Mouse (Mus musculus) kidney, postnatal 36 days (tissue): Measurements from ENCODE around the gene Hint2.

Experiments used
- DNase-seq, 2 experiments: peaks; one replicate each; pipeline ENCODE4 v3.0.0; 2021 to 2022; ENCODE audit warnings: mixed read lengths in 2 of 2

Hint2 gene

GRCm38 (mm10) chr4:43656339-43657109 is at the start of gene Hint2:
Gene Hint2 (minus strand): TSS chr4:43656466.
- peak; percentile 96 to 99 for DNase-seq

DNA sequence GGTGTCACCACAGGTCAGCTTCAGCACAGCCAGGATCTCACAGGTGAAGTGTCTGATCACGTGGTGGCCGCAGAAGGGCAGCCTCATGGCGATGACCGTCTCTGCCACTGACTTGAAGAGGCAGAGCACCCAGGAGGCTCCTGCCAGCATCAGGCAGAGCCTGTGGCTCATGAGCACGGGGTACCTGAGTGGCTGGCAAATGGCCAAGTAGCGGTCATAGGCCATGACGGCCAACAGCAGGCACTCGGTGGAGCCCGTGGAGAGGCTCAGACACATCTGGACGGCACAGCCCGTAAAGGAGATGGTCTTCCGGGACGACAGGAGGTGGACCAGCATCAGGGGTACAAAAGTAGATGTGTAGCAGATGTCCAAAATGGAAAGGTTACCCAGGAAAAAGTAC is 49.7 kb upstream of the Hint2 start:
- DNase-seq: peak in 1 of 2 experiments; percentile 70

- DNase-seq: peak; percentile 55 to 60
These were observed 47.6 kb upstream of the Hint2 start for GRCm38 (mm10) chr4:43703851-43704250.

- DNase-seq: no peak
These were observed 47.2 kb upstream of the Hint2 start for GRCm38 (mm10) chr4:43703439-43703838.

DNA sequence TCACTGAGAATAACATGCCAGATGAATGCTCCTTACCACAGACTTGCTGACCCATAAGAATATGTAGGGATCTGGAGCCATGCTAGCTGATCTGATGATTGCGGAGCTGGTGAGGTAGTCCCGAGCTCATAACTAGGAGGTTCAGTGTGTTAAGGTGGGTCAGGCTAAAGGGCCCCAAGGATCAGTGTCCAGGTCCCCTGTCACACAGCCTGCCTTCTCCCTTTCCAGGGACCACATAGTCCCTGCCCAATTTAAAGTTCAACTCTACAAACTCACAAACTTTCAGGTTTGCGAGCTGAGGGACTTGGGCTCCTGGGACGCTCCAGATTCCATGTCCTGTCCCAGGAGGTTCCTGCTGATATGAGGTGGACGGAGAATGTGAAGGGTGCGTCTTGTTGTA is 44.4 kb upstream of the Hint2 start, which contains the start of gene Olfr70:
Olfr70 (minus strand) TSS at position 101 of the 400 bp plus-strand sequence.
- no peak for DNase-seq

DNA sequence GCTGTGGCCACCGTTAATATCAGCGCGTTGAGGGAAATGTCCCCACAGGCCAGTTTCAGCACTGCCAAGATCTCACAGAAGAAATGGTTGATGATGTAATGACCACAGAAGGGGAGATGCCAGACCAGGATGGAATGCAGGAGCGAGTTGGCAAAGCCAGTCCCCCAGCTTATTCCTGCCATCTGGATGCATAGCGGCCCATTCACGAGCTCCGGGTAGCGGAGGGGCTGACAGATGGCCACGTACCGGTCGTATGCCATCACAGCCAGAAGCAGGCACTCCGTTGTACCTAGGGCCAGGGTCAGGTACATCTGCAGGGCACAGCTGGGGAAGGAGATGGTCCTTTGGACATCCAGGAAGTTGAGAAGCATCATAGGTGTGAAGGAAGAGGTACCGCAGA is 40.3 kb upstream of the Hint2 start:
- DNase-seq: no peak

DNA sequence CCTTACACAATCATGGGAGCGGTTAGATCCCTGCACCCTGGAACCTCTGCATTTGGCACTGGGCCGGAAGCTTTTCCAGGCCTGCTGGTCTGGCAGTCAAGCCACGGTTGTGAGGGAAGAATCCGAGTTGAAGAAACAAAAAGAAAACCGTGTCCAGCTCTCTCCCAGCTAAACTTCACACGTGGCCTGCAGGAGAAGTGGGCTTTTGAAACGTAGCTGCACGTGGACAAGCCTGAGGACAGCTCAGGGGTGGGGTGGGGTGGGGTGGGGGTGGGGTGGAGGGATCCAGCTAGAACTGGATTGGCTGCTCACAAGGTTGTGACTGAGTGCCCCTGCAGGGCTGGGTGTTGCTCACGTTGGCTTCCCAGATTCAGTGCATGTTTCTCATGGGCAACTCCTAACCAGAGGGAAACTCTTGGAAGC is 39.0 kb upstream of the Hint2 start:
- DNase-seq: peak; percentile 56 to 77

- no peak for DNase-seq
These were observed 38.4 kb upstream of the Hint2 start for GRCm38 (mm10) chr4:43694439-43695248.

DNA sequence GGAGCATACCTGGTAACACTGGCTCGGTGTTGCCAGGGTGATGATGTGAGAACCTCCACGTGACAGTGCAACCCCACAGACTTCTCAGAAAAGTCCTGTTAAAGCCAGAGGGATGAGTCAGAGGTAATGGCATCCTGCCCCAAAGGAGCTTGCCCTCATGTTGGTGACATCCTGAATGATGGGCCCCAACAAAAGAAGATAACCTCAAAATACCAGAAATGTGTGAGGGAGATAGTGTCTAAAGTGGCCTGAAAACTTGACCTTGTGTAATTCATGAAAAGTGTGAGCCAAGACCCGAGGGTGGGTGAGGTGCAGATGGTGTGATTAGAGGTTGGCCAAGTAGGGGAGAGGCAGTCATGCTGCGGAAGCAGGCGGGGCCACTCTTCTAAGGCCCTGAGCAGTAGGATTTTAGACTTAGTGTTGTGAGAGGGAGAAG is 37.6 kb upstream of the Hint2 start:
- DNase-seq: no peak

GRCm38 (mm10) chr4:43691026-43691425 is 34.8 kb upstream of the Hint2 start:
- no peak for DNase-seq

DNA sequence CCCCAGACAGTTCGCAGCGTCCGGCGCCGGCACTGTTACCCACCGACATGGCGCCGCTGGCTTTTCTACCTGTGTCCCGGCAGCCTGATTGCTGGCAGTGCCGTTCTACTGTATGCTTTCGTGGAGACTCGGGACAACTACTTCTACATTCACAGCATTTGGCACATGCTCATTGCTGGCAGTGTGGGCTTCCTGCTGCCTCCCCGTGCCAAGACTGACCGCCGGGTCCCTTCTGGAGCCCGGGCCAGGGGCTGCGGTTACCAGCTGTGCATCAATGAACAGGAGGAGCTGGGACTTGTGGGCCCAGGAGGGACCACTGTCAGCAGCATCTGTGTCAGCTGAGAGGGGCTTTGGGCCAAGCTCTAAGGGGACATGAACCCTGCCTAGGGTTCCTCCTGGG is 33.8 kb upstream of the Hint2 start:
- DNase-seq: no peak

DNA sequence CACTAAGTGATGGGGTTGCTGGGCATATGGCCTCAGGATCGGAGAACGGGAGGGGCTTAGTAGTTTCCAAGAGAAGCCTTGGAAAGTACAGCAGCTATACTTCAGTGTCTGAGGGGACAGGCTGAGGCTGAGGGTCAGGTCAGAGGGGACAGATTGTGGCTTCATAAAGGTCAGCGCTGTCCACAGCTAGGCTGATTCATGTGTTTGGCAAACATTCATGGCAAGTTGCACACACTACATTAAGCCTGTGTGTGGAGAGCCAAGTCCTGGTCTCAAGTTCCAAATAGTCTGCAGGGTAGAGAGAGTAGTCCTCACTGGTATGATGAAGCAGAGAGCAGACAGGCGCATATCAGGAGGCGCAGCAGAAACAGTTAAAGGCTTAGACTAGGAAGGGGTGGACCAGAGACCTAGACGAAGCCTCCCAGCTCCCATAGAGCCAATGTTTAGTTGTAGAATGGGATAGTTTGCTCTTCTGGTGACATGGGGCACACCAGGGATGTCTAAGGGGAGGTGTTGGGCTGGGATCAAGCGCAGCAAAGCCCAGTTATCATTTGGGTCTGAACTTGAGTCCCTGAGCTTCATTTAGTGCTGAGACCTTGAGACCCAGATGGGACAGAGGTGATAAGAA is 23.3 kb upstream of the Hint2 start:
- peak; percentile 48 to 50 for DNase-seq

- no peak for DNase-seq
These were observed 22.3 kb upstream of the Hint2 start for GRCm38 (mm10) chr4:43678541-43678940.

GRCm38 (mm10) chr4:43675608-43676007 is 19.3 kb upstream of the Hint2 start:
- DNase-seq: no peak

- peak; percentile 39 to 52 for DNase-seq
These were observed 18.7 kb upstream of the Hint2 start for GRCm38 (mm10) chr4:43674974-43675373.

DNA sequence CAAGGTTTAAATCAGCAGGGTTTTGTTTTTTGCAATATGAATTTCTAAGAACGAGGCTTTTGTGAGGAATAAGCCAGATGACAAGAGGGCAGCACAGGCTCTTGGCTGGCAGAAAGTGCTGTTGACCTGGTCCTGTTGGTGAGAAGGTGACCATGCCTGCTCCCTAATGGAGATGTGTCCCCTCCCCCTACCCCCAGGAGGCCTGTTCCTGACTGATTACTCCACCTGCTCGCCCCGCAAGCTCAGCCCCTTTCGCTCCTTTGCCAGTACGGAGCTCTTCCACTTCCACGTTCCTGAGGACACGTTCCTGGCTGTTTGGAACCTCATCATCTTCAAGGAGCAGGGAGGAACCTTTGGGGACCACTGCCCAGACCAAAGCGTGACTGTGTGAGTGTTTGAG is 17.4 kb upstream of the Hint2 start:
- no peak for DNase-seq

GRCm38 (mm10) chr4:43672070-43672469 is 15.8 kb upstream of the Hint2 start:
- peak; percentile 92 to 98 for DNase-seq

DNA sequence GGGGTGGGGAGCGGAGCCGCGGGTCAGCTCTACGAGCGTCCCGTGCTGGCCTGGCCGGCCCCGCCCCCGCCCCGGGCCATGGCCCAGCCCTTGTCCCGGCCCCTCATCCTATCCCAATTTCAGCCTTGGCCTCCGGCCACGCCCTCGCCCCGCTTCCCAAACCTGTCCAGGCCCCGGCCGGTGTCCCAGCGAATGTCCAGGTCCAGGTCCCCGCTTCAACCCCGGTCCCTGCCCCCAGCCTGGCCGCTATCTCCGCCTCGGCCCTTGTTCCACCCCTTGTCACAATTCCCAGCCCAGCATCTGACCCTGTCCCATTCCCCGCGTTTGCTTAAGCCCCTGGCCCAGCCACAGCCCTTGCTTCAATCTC is 13.1 kb upstream of the Hint2 start:
- DNase-seq: peak; percentile 64 to 84

- peak; percentile 92 to 95 for DNase-seq
These were observed 12.6 kb upstream of the Hint2 start, which contains the start of the genes Tmem8b and Fam221b for GRCm38 (mm10) chr4:43668782-43669427. Gene Tmem8b (plus strand): TSS chr4:43668971. Gene Fam221b (minus strand): TSS chr4:43669145.

- DNase-seq: peak; percentile 29 to 37
These were observed 10.1 kb upstream of the Hint2 start for GRCm38 (mm10) chr4:43666412-43666811.

DNA sequence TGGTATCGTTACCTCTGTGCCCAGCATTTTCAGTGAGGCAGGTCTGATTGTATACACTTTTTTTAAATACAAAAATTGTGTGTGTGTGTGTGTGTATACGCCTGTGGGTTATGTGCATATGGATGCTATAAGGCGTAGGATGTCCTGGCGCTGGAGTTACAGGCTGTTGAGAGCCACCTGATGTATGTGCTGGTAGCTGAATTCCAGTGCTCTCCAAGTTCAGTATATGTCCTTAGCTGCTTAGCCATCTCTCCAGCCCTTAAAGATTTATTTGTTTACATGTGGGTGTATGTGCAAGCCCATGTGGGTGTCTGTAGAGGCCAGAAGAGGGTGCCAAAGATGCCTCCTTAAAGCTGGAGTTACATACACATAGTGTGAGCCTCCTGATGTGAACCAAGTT is 880 bp upstream of the Hint2 start:
- no peak for DNase-seq

DNA sequence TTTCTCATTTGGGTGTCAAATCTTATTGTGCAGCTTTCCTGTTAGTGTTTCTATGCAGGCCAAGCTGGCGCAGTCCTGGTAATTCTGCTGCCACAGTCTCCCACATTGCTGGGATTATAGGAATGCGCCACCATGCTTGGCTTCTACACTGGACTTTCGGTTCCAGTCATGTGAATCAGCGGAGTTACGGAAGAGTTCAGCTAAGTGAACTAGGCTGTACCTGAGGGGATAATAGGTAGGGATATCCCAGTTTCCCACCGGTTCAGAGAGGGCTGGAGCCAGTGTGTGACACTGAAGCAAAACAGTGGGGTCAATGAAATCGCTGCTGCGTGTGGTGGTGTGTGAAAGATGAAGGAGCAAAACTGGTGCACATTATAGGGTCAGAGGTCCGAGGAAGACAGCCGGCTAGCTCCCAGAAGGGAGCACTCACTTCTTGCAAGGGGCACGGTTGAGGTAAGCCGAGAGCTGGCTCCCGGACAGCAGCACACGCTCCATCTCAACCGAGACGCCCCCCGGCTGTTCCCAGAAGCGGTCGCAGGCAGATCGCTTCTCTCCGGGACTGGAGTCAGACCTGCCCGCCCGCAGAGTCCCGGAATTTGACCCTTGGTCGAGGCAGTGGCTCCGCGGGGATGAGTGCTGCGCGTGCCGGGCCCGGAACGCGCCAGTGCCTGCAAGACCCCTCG is 469 bp downstream of the Hint2 start:
- DNase-seq: peak; percentile 62 to 71
